Mouse (Mus musculus) liver, embryonic 15.5 days (tissue): ENCODE measurements around the gene Vrk2. TPM values are rescaled to one million over a fixed set of nuclear protein-coding genes. Genes with fewer than 3 reads are reported as not detected.

Experiments used
- ATAC-seq: fragments of 200-750 bp; cut with Nextera tagmentation; 2 replicates; pipeline ENCODE4 v1.8.0; 2017; ENCODE audit warnings: moderate number of reproducible peaks, mild to moderate bottlenecking, moderate library complexity; ENCODE audit not compliant: insufficient read depth
- H3K27ac ChIP-seq: fragments of 300-500 bp; sonication (generic); replicated peaks from 2 replicates; pipeline ENCODE4 v1.5.1; 2015; ENCODE audit warnings: mild to moderate bottlenecking, inconsistent platforms
- H3K27me3 ChIP-seq: fragments of 300-500 bp; sonication (generic); 2 replicates; pipeline ENCODE4 v1.6.1; 2015; ENCODE audit warnings: mild to moderate bottlenecking, inconsistent platforms
- H3K36me3 ChIP-seq: fragments of 300-500 bp; sonication (generic); replicated peaks from 2 replicates; pipeline ENCODE4 v1.6.1; 2015; ENCODE audit warnings: moderate library complexity, mild to moderate bottlenecking, inconsistent platforms
- H3K4me1 ChIP-seq: fragments of 300-500 bp; sonication (generic); replicated peaks from 2 replicates; pipeline ENCODE4 v1.6.1; 2015; ENCODE audit warnings: inconsistent platforms
- H3K4me2 ChIP-seq: fragments of 300-500 bp; sonication (generic); 2 replicates; pipeline ENCODE4 v1.6.1; 2015; ENCODE audit warnings: moderate library complexity, mild to moderate bottlenecking, inconsistent platforms
- H3K4me3 ChIP-seq: fragments of 300-500 bp; sonication (generic); replicated peaks from 2 replicates; pipeline ENCODE4 v1.5.1; 2015; ENCODE audit warnings: mild to moderate bottlenecking, inconsistent platforms
- H3K9ac ChIP-seq: fragments of 300-500 bp; sonication (generic); 2 replicates; pipeline ENCODE4 v1.6.1; 2015; ENCODE audit warnings: moderate library complexity, mild to moderate bottlenecking, inconsistent platforms
- H3K9me3 ChIP-seq: fragments of 300-500 bp; sonication (generic); replicated peaks from 2 replicates; pipeline ENCODE4 v1.6.1; 2016; ENCODE audit warnings: inconsistent platforms
- WGBS: fragments of 180-500 bp; shearing (Covaris S2); methylation state at CpG from one replicate; pipeline ENCODE4 v1.1.7; 2015; ENCODE audit warnings: mixed read lengths; ENCODE audit not compliant: insufficient replicate concordance; 5-methylcytosine and 5-hydroxymethylcytosine counted together
- polyA plus RNA-seq: library from polyadenylated mRNA; unstranded; fragments of >200 nt; fragmentation: Nextera tagmentation; extraction: Ambion mirVana; gene quantifications from 2 replicates; pipeline ENCODE4 v1.2.1, GENCODE M21; 2015

The Vrk2 gene
- polyA plus RNA-seq, 1 experiment from 2014 or later = 23.8 TPM

DNA sequence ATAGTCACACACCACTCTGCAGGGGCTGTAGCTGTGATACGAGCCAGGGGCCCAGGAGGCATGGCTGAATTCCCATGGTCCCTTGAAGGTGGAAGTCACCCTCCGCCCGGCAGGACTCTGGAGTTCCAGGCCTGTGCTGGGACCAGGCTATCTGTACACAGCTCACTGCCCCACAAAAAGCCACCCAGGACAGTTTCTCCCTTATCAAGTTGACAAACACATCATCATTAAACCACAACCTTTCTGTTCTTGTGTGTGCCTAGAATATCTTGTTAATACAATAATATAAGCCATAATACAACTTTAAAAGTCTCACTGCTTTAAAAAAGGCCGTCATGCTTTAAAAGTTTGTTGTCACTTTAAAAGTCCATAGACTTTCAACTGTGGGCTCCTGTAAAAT is 139.7 kb downstream of the Vrk2 start:
- Histone ChIP-seq H3K36me3 (no peaks in the 10 kb centered on the region), H3K9me3 (no peaks in the 10 kb centered on the region), H3K27ac (no peak overlapping the region), H3K27me3 (no peaks in the 10 kb centered on the region), H3K4me3 (no peak overlapping the region), H3K4me1 (peaks cover 10% of the 10 kb centered on the region; the same call in 1 of the 2 replicates), H3K9ac (no peak overlapping the region), H3K4me2 (no peak overlapping the region)
- no peak for ATAC-seq
- 63% methylated on average over 4 of the region's 4 CpGs for WGBS

DNA sequence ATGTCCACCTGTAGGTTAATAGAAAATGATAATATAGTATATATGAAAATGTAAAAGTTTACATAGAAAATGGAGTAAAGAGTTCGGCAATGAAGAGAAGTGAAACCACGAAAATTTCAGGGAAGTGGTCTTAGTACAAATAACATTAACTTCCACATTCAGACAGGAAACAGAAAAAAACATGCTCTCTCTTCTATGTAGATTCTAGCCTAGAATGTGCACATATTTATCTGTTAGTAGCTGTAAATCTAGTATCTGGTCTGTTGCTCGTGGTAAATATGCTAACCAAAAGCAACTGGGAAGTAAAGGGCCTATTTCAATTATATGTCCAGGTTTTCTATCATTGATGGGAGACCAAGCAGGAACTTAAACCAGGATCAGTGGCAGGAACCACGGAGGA is 141.1 kb downstream of the Vrk2 start:
- Histone ChIP-seq H3K9ac (no peak overlapping the region), H3K9me3 (no peaks in the 10 kb centered on the region), H3K27me3 (no peaks in the 10 kb centered on the region), H3K4me3 (no peak overlapping the region), H3K4me1 (peaks cover 10% of the 10 kb centered on the region; the same call in 1 of the 2 replicates), H3K36me3 (no peaks in the 10 kb centered on the region), H3K27ac (no peak overlapping the region), H3K4me2 (no peak overlapping the region)
- no peak for ATAC-seq
- 37% methylated on average over 4 of the region's 4 CpGs for WGBS

DNA sequence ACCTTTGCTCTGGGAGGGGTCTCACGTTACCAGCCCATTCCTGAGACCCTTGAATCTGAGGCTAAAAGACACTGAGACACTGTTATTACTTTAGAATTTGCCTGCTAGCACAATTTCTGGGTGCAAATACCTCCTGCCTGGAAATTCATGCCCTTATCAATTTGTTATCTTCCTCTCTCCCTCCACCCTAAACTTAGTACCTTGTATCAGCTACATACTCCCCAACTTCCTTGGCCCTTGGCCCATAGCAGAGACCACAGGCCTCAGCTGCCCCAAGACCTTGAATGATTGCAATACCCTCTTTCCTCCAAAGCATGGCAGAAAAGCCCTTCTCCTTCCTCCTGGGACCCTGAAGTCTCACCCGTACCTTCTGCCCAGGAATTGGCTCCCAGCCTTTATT is 142.6 kb downstream of the Vrk2 start:
- Histone ChIP-seq H3K36me3 (no peaks in the 10 kb centered on the region; the same call in 1 of the 2 replicates), H3K4me2 (no peak overlapping the region), H3K27ac (no peak overlapping the region), H3K27me3 (no peaks in the 10 kb centered on the region), H3K9me3 (no peaks in the 10 kb centered on the region), H3K9ac (no peak overlapping the region), H3K4me3 (no peak overlapping the region), H3K4me1 (peaks cover 10% of the 10 kb centered on the region; the same call in 1 of the 2 replicates)
- ATAC-seq = no peak
- 69% methylated on average over 2 of the region's 2 CpGs for WGBS

- Histone ChIP-seq H3K27ac (no peak overlapping the region), H3K4me3 (no peak overlapping the region), H3K27me3 (no peaks in the 10 kb centered on the region), H3K4me2 (no peak overlapping the region), H3K36me3 (no peaks in the 10 kb centered on the region; the same call in 1 of the 2 replicates), H3K9ac (no peak overlapping the region), H3K9me3 (no peaks in the 10 kb centered on the region), H3K4me1 (peaks cover 10% of the 10 kb centered on the region; the same call in 1 of the 2 replicates)
- whole genome bisulfite sequencing = 85% methylated on average over 1 of the region's 1 CpGs
- no peak for ATAC-seq
Observed at GRCm38 (mm10) chr11:26450636-26451035, 143.2 kb downstream of the Vrk2 start.

- WGBS = 60% methylated on average over 3 of the region's 3 CpGs
- peak; percentile 44; the same call in 1 of the 2 replicates for ATAC-seq
Observed at GRCm38 (mm10) chr11:26449789-26450188, 144.0 kb downstream of the Vrk2 start.

GRCm38 (mm10) chr11:26444374-26444773 is 149.4 kb downstream of the Vrk2 start:
- Histone ChIP-seq H3K4me2 (no peak overlapping the region), H3K4me3 (no peak overlapping the region), H3K27me3 (no peaks in the 10 kb centered on the region), H3K9me3 (no peaks in the 10 kb centered on the region), H3K9ac (no peak overlapping the region), H3K4me1 (no peaks in the 10 kb centered on the region), H3K27ac (no peak overlapping the region), H3K36me3 (no peaks in the 10 kb centered on the region; the same call in 1 of the 2 replicates)
- no peak for ATAC-seq

More at GRCm38 (mm10) chr11:26449789-26450188, 144.0 kb downstream of the Vrk2 start:
- Histone ChIP-seq H3K4me1 (peaks cover 10% of the 10 kb centered on the region; the same call in 1 of the 2 replicates), H3K9me3 (no peaks in the 10 kb centered on the region), H3K4me2 (no peak overlapping the region), H3K9ac (no peak overlapping the region), H3K4me3 (no peak overlapping the region), H3K27me3 (no peaks in the 10 kb centered on the region), H3K36me3 (no peaks in the 10 kb centered on the region; the same call in 1 of the 2 replicates), H3K27ac (no peak overlapping the region)

GRCm38 (mm10) chr11:26441121-26441520 is 152.7 kb downstream of the Vrk2 start:
- H3K4me3 ChIP-seq = no peak overlapping the region
- H3K9me3 ChIP-seq = no peaks in the 10 kb centered on the region
- no peak overlapping the region for H3K4me2 ChIP-seq
- no peaks in the 10 kb centered on the region for H3K36me3 ChIP-seq
- WGBS = 60% methylated on average over 1 of the region's 1 CpGs
- H3K27me3 ChIP-seq = no peaks in the 10 kb centered on the region
- no peak overlapping the region for H3K27ac ChIP-seq
- no peak for ATAC-seq
- no peaks in the 10 kb centered on the region for H3K4me1 ChIP-seq
- H3K9ac ChIP-seq = no peak overlapping the region

- no peak overlapping the region for H3K27ac ChIP-seq
- no peaks in the 10 kb centered on the region for H3K27me3 ChIP-seq
- no peak overlapping the region for H3K4me2 ChIP-seq
- H3K4me3 ChIP-seq = no peak overlapping the region
- WGBS = 77% methylated on average over 13 of the region's 13 CpGs
- no peak for ATAC-seq
- H3K9ac ChIP-seq = no peak overlapping the region
- H3K4me1 ChIP-seq = no peaks in the 10 kb centered on the region
- H3K9me3 ChIP-seq = no peaks in the 10 kb centered on the region
- H3K36me3 ChIP-seq = no peaks in the 10 kb centered on the region
Observed at GRCm38 (mm10) chr11:26437818-26438217, 156.0 kb downstream of the Vrk2 start.

DNA sequence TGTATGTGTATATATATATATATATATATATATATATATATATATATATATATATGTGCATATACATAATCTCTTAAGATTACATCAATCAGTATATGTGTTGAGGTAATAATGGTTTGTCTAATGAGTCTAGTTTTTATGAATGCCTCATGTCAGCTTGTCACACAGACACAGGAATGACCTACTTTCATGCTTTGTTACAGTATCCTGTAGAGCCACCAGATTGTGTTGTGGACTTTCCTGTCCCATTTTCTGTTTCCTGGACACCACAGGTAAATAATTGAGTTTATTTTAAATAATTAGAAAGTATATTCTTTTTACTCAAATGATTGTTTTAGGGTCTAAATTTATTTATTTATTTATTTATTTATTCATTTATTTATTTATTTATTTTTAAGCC is 159.6 kb downstream of the Vrk2 start:
- H3K27ac ChIP-seq = no peak overlapping the region
- no peak overlapping the region for H3K4me2 ChIP-seq
- no peak overlapping the region for H3K9ac ChIP-seq
- H3K27me3 ChIP-seq = no peaks in the 10 kb centered on the region
- ATAC-seq = no peak
- no peaks in the 10 kb centered on the region for H3K9me3 ChIP-seq
- H3K4me1 ChIP-seq = no peaks in the 10 kb centered on the region
- H3K36me3 ChIP-seq = no peaks in the 10 kb centered on the region
- no peak overlapping the region for H3K4me3 ChIP-seq

GRCm38 (mm10) chr11:26421472-26421871 is 172.3 kb downstream of the Vrk2 start:
- no peak overlapping the region for H3K27ac ChIP-seq
- no peaks in the 10 kb centered on the region for H3K9me3 ChIP-seq
- no peak overlapping the region for H3K4me2 ChIP-seq
- no peaks in the 10 kb centered on the region for H3K27me3 ChIP-seq
- H3K36me3 ChIP-seq = peaks cover 3% of the 10 kb centered on the region; the same call in 1 of the 2 replicates
- H3K9ac ChIP-seq = no peak overlapping the region
- H3K4me3 ChIP-seq = no peak overlapping the region
- WGBS = 82% methylated on average over 2 of the region's 2 CpGs
- no peaks in the 10 kb centered on the region for H3K4me1 ChIP-seq
- no peak for ATAC-seq
